Mouse (Mus musculus) embryo, embryonic 10 days (tissue): ENCODE data around the gene Klri1.
"Not testable (repeated sequence)": the region's sequence is repeated elsewhere in the genome, so short reads cannot be mapped to it uniquely, and the experiment has no call there.

Experiments used
- DNase-seq: peaks from one replicate; pipeline ENCODE4 v3.0.0-alpha.2; 2015; ENCODE audit warnings: low spot score

The Klri1 gene

GRCm38 (mm10) chr6:129717032-129717431, at the start of gene Klri1:
Gene Klri1 (minus strand): TSS chr6:129717132.
- no peak for DNase-seq

- no peak for DNase-seq
These were observed 30.7 kb upstream of the Klri1 start for GRCm38 (mm10) chr6:129747654-129748032.

- DNase-seq: no peak
These were observed 30.2 kb upstream of the Klri1 start for GRCm38 (mm10) chr6:129747016-129747653.

GRCm38 (mm10) chr6:129746151-129746550, 29.2 kb upstream of the Klri1 start:
- DNase-seq: no peak

- no peak for DNase-seq
These were observed 23.3 kb upstream of the Klri1 start, which contains the start of gene Klri2 for GRCm38 (mm10) chr6:129740069-129740721. Gene Klri2 (minus strand): TSS chr6:129740484.

GRCm38 (mm10) chr6:129736414-129736813, 19.5 kb upstream of the Klri1 start:
- DNase-seq: no peak

- no peak for DNase-seq
These were observed 10.3 kb upstream of the Klri1 start for GRCm38 (mm10) chr6:129727237-129727636.

GRCm38 (mm10) chr6:129721390-129721789, 4.5 kb upstream of the Klri1 start:
- DNase-seq: no peak

GRCm38 (mm10) chr6:129720487-129720886, 3.6 kb upstream of the Klri1 start:
- DNase-seq: peak; percentile 7

GRCm38 (mm10) chr6:129713566-129713965, 3.4 kb downstream of the Klri1 start:
- DNase-seq: no peak

- not testable (repeated sequence) for DNase-seq
These were observed 25.5 kb downstream of the Klri1 start for GRCm38 (mm10) chr6:129691436-129691835.

GRCm38 (mm10) chr6:129680379-129680778, 36.6 kb downstream of the Klri1 start:
- no peak for DNase-seq

GRCm38 (mm10) chr6:129678873-129679272, 38.1 kb downstream of the Klri1 start, which contains the start of gene Klrc1:
Gene Klrc1 (minus strand): TSS chr6:129678973.
- DNase-seq: no peak

GRCm38 (mm10) chr6:129661301-129661700, 55.6 kb downstream of the Klri1 start:
- not testable (repeated sequence) for DNase-seq

GRCm38 (mm10) chr6:129660589-129660988, 56.3 kb downstream of the Klri1 start, which contains the start of gene Klrc2:
Gene Klrc2 (minus strand): TSS chr6:129660689.
- DNase-seq: not testable (repeated sequence)
